Mouse (Mus musculus): ENCODE measurements at regions not wholly inside any gene's neighbourhood (a gene's known extent, or its start where the extent isn't known, plus 50 kb on each side); places are given as distances from the start of the nearest gene placed in this dataset.

DNA sequence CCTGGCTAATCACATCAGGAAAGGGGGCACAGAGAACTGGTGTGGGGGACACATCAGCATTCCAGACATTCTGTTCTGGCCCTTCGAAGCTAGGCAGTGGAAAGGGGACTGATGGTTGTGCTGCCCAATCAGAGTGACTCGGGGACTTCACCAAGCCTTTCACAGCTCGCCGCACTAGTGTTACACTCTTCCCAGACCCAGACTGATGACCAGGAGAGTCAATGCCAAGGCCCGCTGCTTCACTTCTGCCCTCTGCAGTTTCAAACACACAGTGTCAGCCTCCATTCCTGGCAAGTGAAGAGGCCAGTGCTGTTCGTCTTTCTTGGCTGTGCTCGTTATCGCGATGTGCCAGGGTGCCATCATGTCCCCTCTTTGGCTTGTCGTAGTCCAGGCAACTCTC, 121.7 kb upstream of the Gm10181 start:
- TF ChIP-seq CTCF (IDR thresholded peaks at IDR 0.05; ENCODE audit: low read depth) (no peak), EP300 (IDR thresholded peaks at IDR 0.05; ENCODE audit: low read depth) (no peak)

Measured in liver, embryonic 14.5 days (tissue).